8 mouse cellular contexts compared by ENCODE assay signal in the genomic region with DNA sequence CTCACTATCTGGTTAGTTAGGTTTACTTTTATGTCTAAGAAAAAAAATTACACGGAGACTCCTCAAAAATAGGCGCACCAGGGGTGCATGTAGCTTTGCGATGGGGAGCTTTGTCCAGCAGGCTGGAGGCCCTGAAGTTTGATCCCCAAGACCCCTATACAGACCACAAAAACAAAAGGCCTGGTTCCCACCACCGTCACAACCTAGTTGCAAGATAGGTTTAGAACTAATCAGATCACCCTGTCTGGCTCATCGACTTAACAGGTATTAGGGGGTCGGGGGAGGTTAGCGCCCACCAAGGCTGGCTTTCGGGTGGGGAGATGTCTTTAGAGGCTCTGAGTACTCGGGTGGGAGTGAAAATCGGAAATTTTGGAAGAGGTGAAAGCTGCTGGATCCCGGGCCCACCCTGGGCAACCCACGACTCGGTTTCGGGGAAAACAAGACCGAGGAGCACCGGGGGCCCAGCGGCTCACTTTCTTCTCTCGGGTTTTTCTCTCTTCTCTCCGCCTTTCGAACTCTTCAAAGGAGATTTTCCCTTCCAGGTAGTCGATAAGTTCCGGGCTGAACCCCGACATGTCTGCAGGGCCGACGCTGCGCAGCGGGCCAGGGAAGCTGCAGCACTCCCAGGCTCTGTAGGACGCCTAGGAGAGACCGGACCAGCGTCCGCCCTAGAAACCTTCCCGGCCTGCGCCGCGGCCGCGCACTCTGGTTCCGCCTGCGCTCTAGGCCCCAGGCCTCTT. TPM values are rescaled to one million over a fixed set of nuclear protein-coding genes. Genes with fewer than 3 reads are reported as not detected.
DNase-seq lines count a peak whose midpoint lies in the region; ATAC-seq and TF ChIP-seq lines count a peak whose summit lies in the region.

A gene (minus strand): TSS at position 632 of the 740 bp plus-strand sequence.

- H3K4me3 ChIP-seq in forebrain, embryonic 11.5 days (ENCODE audit: low read depth, low read length), result peak within 1 kb of the TSS; percentile 65
- H3K4me3 ChIP-seq in heart, postnatal 0 days (ENCODE audit: low read depth, low read length), result peak within 1 kb of the TSS; percentile 74
- peak within 1 kb of the TSS; percentile 79 for H3K4me3 ChIP-seq in liver, embryonic 16.5 days (ENCODE audit: low read depth, low read length)
- peak within 1 kb of the TSS; percentile 67 for H3K4me3 ChIP-seq in neural tube, embryonic 13.5 days
- peak within 1 kb of the TSS; percentile 99 for H3K4me3 ChIP-seq in testis, adult 2 months (ENCODE audit: control insufficient read depth, low read depth, low read length)

- H3K4me1 ChIP-seq in forebrain, embryonic 11.5 days (replicated peaks; ENCODE audit: control insufficient read depth, insufficient read depth, low read length), result no peaks in the 10 kb centered on the region
- 0 out of 2 replicates have a peak, but pooled peaks cover 3% of the 10 kb centered on the region for H3K4me1 ChIP-seq in heart, postnatal 0 days (ENCODE audit: control insufficient read depth, insufficient read depth)
- no peaks in the 10 kb centered on the region; the same call in 1 of the 2 replicates for H3K4me1 ChIP-seq in liver, embryonic 16.5 days (ENCODE audit: control insufficient read depth, low read depth, low read length)
- H3K4me1 ChIP-seq in neural tube, embryonic 13.5 days (replicated peaks), result peaks cover 26% of the 10 kb centered on the region
- peaks cover 2% of the 10 kb centered on the region; the same call in 1 of the 2 replicates for H3K4me1 ChIP-seq in testis, adult 2 months (ENCODE audit: control insufficient read depth, insufficient read depth, low read length)

- H3K4me2 ChIP-seq in forebrain, embryonic 11.5 days (ENCODE audit: low read depth, low read length, severe bottlenecking), result peak within 1 kb of the TSS; percentile 79
- H3K4me2 ChIP-seq in heart, postnatal 0 days (ENCODE audit: low read depth, low read length), result peak within 1 kb of the TSS; percentile 76
- H3K4me2 ChIP-seq in liver, embryonic 16.5 days (ENCODE audit: low read depth, low read length), result peak within 1 kb of the TSS; percentile 58
- peak within 1 kb of the TSS; percentile 87 for H3K4me2 ChIP-seq in neural tube, embryonic 13.5 days

- TF ChIP-seq EP300 in heart, postnatal 0 days (IDR thresholded peaks at IDR 0.05; ENCODE audit: low read depth), result no peak

- H3K9ac ChIP-seq in forebrain, embryonic 11.5 days (ENCODE audit: low read length), result peak within 1 kb of the TSS; percentile 73
- H3K9ac ChIP-seq in heart, postnatal 0 days (replicated peaks; ENCODE audit: low read depth, low read length), result peak within 1 kb of the TSS; percentile 88
- H3K9ac ChIP-seq in liver, embryonic 16.5 days (ENCODE audit: low read depth, low read length), result peak within 1 kb of the TSS; percentile 69
- peak within 1 kb of the TSS; percentile 83 for H3K9ac ChIP-seq in neural tube, embryonic 13.5 days

- H3K9me3 ChIP-seq in forebrain, embryonic 11.5 days (ENCODE audit: control insufficient read depth, low read length), result no peaks in the 10 kb centered on the region
- no peaks in the 10 kb centered on the region for H3K9me3 ChIP-seq in heart, postnatal 0 days (replicated peaks; ENCODE audit: control insufficient read depth, low read length)
- no peaks in the 10 kb centered on the region for H3K9me3 ChIP-seq in liver, embryonic 16.5 days (replicated peaks; ENCODE audit: control insufficient read depth, low read length)
- H3K9me3 ChIP-seq in neural tube, embryonic 13.5 days, result no peaks in the 10 kb centered on the region

- peak; percentile 97 for ATAC-seq in forebrain, embryonic 11.5 days (replicated peaks; ENCODE audit: low FRiP score)
- ATAC-seq in heart, postnatal 0 days (ENCODE audit: insufficient read depth, low read depth), result peak; percentile 98
- ATAC-seq in liver, embryonic 16.5 days (ENCODE audit: low read depth), result peak; percentile 98
- ATAC-seq in neural tube, embryonic 13.5 days (ENCODE audit: low read depth), result peak; percentile 100

- no peaks in the 10 kb centered on the region for H3K27me3 ChIP-seq in forebrain, embryonic 11.5 days (ENCODE audit: control insufficient read depth, insufficient read depth, low read length)
- H3K27me3 ChIP-seq in heart, postnatal 0 days (ENCODE audit: control insufficient read depth, insufficient read depth, low read length), result no peaks in the 10 kb centered on the region
- H3K27me3 ChIP-seq in liver, embryonic 16.5 days (ENCODE audit: control insufficient read depth, insufficient read depth, low read depth, low read length), result no peaks in the 10 kb centered on the region
- no peaks in the 10 kb centered on the region; the same call in 1 of the 2 replicates for H3K27me3 ChIP-seq in neural tube, embryonic 13.5 days
- no peaks in the 10 kb centered on the region for H3K27me3 ChIP-seq in testis, adult 2 months (ENCODE audit: control insufficient read depth, insufficient read depth, low read length)

- DNase-seq in CD8-positive naive resting alpha-beta T cell, adult 2 months (ENCODE audit: low read depth in 2 of 2, low spot score in 2 of 2), result peak; percentile 67 to 70
- DNase-seq in c-Kit-positive CD71-negative TER-119-negative erythroid progenitor cells, embryonic 14.5 days (ENCODE audit: low read depth), result peak; percentile 50
- peak; percentile 89 for DNase-seq in forebrain, embryonic 11.5 days (ENCODE audit: low spot score)
- DNase-seq in heart, postnatal 0 days (ENCODE audit: low spot score), result peak; percentile 56
- DNase-seq in kidney, postnatal 4 days, result peak; percentile 87 to 89

- no peak within 1 kb of the TSS for H3K27ac ChIP-seq in forebrain, embryonic 11.5 days (ENCODE audit: low read depth, low read length)
- peak within 1 kb of the TSS; percentile 40 for H3K27ac ChIP-seq in heart, postnatal 0 days (ENCODE audit: low read depth)
- no peak within 1 kb of the TSS for H3K27ac ChIP-seq in liver, embryonic 16.5 days (ENCODE audit: low read length)
- no peak within 1 kb of the TSS for H3K27ac ChIP-seq in neural tube, embryonic 13.5 days (replicated peaks)
- peak within 1 kb of the TSS; percentile 72; the same call in 1 of the 2 replicates for H3K27ac ChIP-seq in testis, adult 2 months (ENCODE audit: control insufficient read depth, insufficient read depth, low read depth, low read length)

- H3K36me3 ChIP-seq in forebrain, embryonic 11.5 days (ENCODE audit: control insufficient read depth, insufficient read depth, low read length), result no peaks in the 10 kb centered on the region
- H3K36me3 ChIP-seq in heart, postnatal 0 days (replicated peaks; ENCODE audit: control insufficient read depth, insufficient read depth, low read length), result peaks cover 5% of the 10 kb centered on the region; the same call in 1 of the 2 replicates
- H3K36me3 ChIP-seq in liver, embryonic 16.5 days (ENCODE audit: control insufficient read depth, insufficient read depth), result no peaks in the 10 kb centered on the region
- H3K36me3 ChIP-seq in neural tube, embryonic 13.5 days, result peaks cover 5% of the 10 kb centered on the region
- H3K36me3 ChIP-seq in testis, adult 2 months (ENCODE audit: control insufficient read depth, insufficient read depth, low read length), result no peaks in the 10 kb centered on the region; the same call in 1 of the 2 replicates

- WGBS in forebrain, embryonic 11.5 days, result 3% methylated on average over 39 of the region's 39 CpGs
- 2% methylated on average over 39 of the region's 39 CpGs for WGBS in heart, postnatal 0 days
- 3% methylated on average over 39 of the region's 39 CpGs for WGBS in liver, embryonic 16.5 days (ENCODE audit: insufficient replicate concordance)
- WGBS in neural tube, embryonic 13.5 days, result 4% methylated on average over 39 of the region's 39 CpGs

- TF ChIP-seq POLR2A in testis, adult 2 months (IDR thresholded peaks at IDR 0.05; ENCODE audit: control insufficient read depth, low read depth, low read length), result peak; percentile 93

- TF ChIP-seq CTCF in heart, postnatal 0 days (IDR thresholded peaks at IDR 0.05; ENCODE audit: low read depth), result no peak
- TF ChIP-seq CTCF in testis, adult 2 months (IDR thresholded peaks at IDR 0.05; ENCODE audit: control insufficient read depth, insufficient read depth, insufficient replicate concordance, low read depth, low read length), result no peak

RNA-seq across cellular contexts. Expression of the gene that starts here (rescaled TPM):
- polyA plus RNA-seq in forebrain, embryonic 11.5 days (2014; fragmentation: Nextera tagmentation; extraction: Ambion mirVana), result 35.9 and 37.5 TPM in 2 replicates
- 12.9 and 21.7 TPM in 2 replicates for total RNA-seq in heart, postnatal 0 days (2014; rRNA removed; ENCODE audit: low replicate concordance)
- 9.9 TPM in 2 replicates for polyA plus RNA-seq in heart, postnatal 0 days (2015; fragmentation: Nextera tagmentation; extraction: Ambion mirVana)
- 6.5 and 7.0 TPM in 2 replicates for polyA plus RNA-seq in liver, embryonic 16.5 days (2015; fragmentation: Nextera tagmentation; extraction: Ambion mirVana)
- 21.6 and 23.0 TPM in 2 replicates for polyA plus RNA-seq in neural tube, embryonic 13.5 days (2015; fragmentation: Nextera tagmentation; extraction: Ambion mirVana)
- 4.4 and 5.3 TPM in 2 replicates for polyA plus RNA-seq in testis, adult 2 months (2012; rRNA removed)

Comparison
In these comparisons a context has a peak if more than half of its experiments do, and no peak if none do; other contexts are left out.
1. H3K27ac ChIP-seq: peak in heart, postnatal 0 days (single experiment) and testis, adult 2 months (single experiment); none in forebrain, embryonic 11.5 days (single experiment), liver, embryonic 16.5 days (single experiment) and neural tube, embryonic 13.5 days (single experiment).
2. Peak in every context shown above with its lines, with median percentiles within 50 percentile points of each other: DNase-seq, ATAC-seq, H3K4me2 ChIP-seq, H3K4me3 ChIP-seq and H3K9ac ChIP-seq.